Mouse (Mus musculus) urinary bladder, postnatal 4 days (tissue): ENCODE data around the gene Gm5072.
"Not testable (repeated sequence)": the region's sequence is repeated elsewhere in the genome, so short reads cannot be mapped to it uniquely, and the experiment has no call there.

ENCODE experiments used
- DNase-seq, 2 experiments: peaks; one replicate each; pipeline ENCODE4 v3.0.0; 2021 to 2022; ENCODE audit warnings: low spot score in 2 of 2

Gm5072 gene

DNA sequence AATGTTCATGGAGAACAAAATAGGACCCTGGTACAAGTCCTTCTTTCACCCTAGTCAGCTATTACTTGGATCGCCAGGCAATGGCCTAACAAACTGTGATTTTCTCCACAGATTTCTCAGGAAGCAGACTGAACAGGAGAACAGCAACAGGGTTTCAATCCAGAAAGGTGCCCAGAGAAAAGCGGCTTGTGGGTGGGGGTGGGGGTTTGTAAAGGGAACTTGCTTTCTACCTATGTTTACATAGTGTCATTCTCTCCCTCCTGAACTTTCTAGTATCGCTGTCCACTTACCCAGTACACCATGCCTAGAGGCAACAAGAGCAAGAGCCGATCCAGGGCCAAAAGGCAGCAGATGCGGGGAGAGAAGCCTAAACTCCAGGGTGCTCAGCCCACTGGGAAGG is at the start of gene Gm5072:
Gm5072 (plus strand) TSS at position 301 of the 400 bp plus-strand sequence.
- DNase-seq = not testable (repeated sequence)
